Mouse (Mus musculus) midbrain, embryonic 13.5 days (tissue): ENCODE data around the gene Tbc1d4. TPM values are rescaled to one million over a fixed set of nuclear protein-coding genes. Genes with fewer than 3 reads are reported as not detected.

Experiments
- ATAC-seq: fragments of 200-750 bp; cut with Nextera tagmentation; 2 replicates; pipeline ENCODE4 v1.8.0; 2017; ENCODE audit warnings: mild to moderate bottlenecking, moderate TSS enrichment, moderate library complexity
- H3K27ac ChIP-seq: fragments of 300-500 bp; sonication (generic); 2 replicates; pipeline ENCODE4 v1.5.1; 2015; ENCODE audit warnings: inconsistent platforms, mild to moderate bottlenecking, moderate library complexity
- H3K27me3 ChIP-seq: fragments of 300-500 bp; sonication (generic); 2 replicates; pipeline ENCODE4 v1.6.1; 2015; ENCODE audit warnings: mild to moderate bottlenecking, inconsistent platforms
- H3K36me3 ChIP-seq: fragments of 300-500 bp; sonication (generic); 2 replicates; pipeline ENCODE4 v1.6.1; 2015; ENCODE audit warnings: mild to moderate bottlenecking, inconsistent platforms
- H3K4me1 ChIP-seq: fragments of 300-500 bp; sonication (generic); replicated peaks from 2 replicates; pipeline ENCODE4 v1.6.1; 2015; ENCODE audit warnings: inconsistent platforms
- H3K4me2 ChIP-seq: fragments of 300-500 bp; sonication (generic); replicated peaks from 2 replicates; pipeline ENCODE4 v1.6.1; 2015; ENCODE audit warnings: moderate library complexity, mild to moderate bottlenecking, inconsistent platforms
- H3K4me3 ChIP-seq: fragments of 300-500 bp; sonication (generic); replicated peaks from 2 replicates; pipeline ENCODE4 v1.5.1; 2015; ENCODE audit warnings: mild to moderate bottlenecking, inconsistent platforms
- H3K9ac ChIP-seq: fragments of 300-500 bp; sonication (generic); replicated peaks from 2 replicates; pipeline ENCODE4 v1.6.1; 2015; ENCODE audit warnings: mild to moderate bottlenecking, inconsistent platforms
- H3K9me3 ChIP-seq: fragments of 300-500 bp; sonication (generic); 2 replicates; pipeline ENCODE4 v1.6.1; 2016; ENCODE audit warnings: mild to moderate bottlenecking, inconsistent platforms
- WGBS: fragments of 180-500 bp; shearing (Covaris S2); methylation state at CpG from one replicate; pipeline ENCODE4 v1.1.7; 2015; 5-methylcytosine and 5-hydroxymethylcytosine counted together
- polyA plus RNA-seq: library from polyadenylated mRNA; unstranded; fragments of >200 nt; fragmentation: Nextera tagmentation; extraction: Ambion mirVana; gene quantifications from 2 replicates; pipeline ENCODE4 v1.2.1, GENCODE M21; 2015

Tbc1d4 gene
- polyA plus RNA-seq, 1 experiment from 2014 or later: 6.5 TPM

- no peak overlapping the region for H3K4me2 ChIP-seq
- H3K4me3 ChIP-seq: no peak overlapping the region
- no peaks in the 10 kb centered on the region for H3K36me3 ChIP-seq
- 87% methylated on average over 5 of the region's 5 CpGs for WGBS
- H3K27ac ChIP-seq: no peak overlapping the region
- 0 out of 2 replicates have a peak, but pooled peaks cover 5% of the 10 kb centered on the region for H3K4me1 ChIP-seq
- no peaks in the 10 kb centered on the region for H3K9me3 ChIP-seq
- no peak overlapping the region for H3K9ac ChIP-seq
- ATAC-seq: no peak
- H3K27me3 ChIP-seq: no peaks in the 10 kb centered on the region
These were observed 8.7 kb upstream of the Tbc1d4 start for GRCm38 (mm10) chr14:101617680-101618079.

GRCm38 (mm10) chr14:101616178-101616577, 7.2 kb upstream of the Tbc1d4 start:
- no peak overlapping the region for H3K4me3 ChIP-seq
- no peak overlapping the region for H3K4me2 ChIP-seq
- no peak overlapping the region for H3K9ac ChIP-seq
- H3K4me1 ChIP-seq: 0 out of 2 replicates have a peak, but pooled peaks cover 5% of the 10 kb centered on the region
- WGBS: 84% methylated on average over 9 of the region's 9 CpGs
- no peak for ATAC-seq
- H3K36me3 ChIP-seq: no peaks in the 10 kb centered on the region
- no peaks in the 10 kb centered on the region for H3K27me3 ChIP-seq
- H3K9me3 ChIP-seq: no peaks in the 10 kb centered on the region
- no peak overlapping the region for H3K27ac ChIP-seq

- Histone ChIP-seq H3K36me3 (no peaks in the 10 kb centered on the region), H3K4me2 (no peak overlapping the region), H3K9me3 (no peaks in the 10 kb centered on the region), H3K4me3 (no peak overlapping the region), H3K9ac (no peak overlapping the region), H3K27ac (no peak overlapping the region), H3K27me3 (0 out of 2 replicates have a peak, but pooled peaks cover 3% of the 10 kb centered on the region), H3K4me1 (0 out of 2 replicates have a peak, but pooled peaks cover 6% of the 10 kb centered on the region)
- ATAC-seq: no peak
- WGBS: 59% methylated on average over 1 of the region's 1 CpGs
These were observed 4.2 kb upstream of the Tbc1d4 start for GRCm38 (mm10) chr14:101613206-101613605.

GRCm38 (mm10) chr14:101610701-101611100, 1.7 kb upstream of the Tbc1d4 start:
- ATAC-seq: no peak
- Histone ChIP-seq H3K9me3 (no peaks in the 10 kb centered on the region), H3K27me3 (peaks cover 15% of the 10 kb centered on the region), H3K4me1 (peaks cover 16% of the 10 kb centered on the region), H3K4me2 (no peak overlapping the region), H3K9ac (no peak overlapping the region), H3K27ac (no peak overlapping the region), H3K36me3 (no peaks in the 10 kb centered on the region), H3K4me3 (no peak overlapping the region)
- 89% methylated on average over 10 of the region's 10 CpGs for WGBS

GRCm38 (mm10) chr14:101607631-101608518, 1.1 kb downstream of the Tbc1d4 start:
- WGBS: under 1% methylated on average over 61 of the region's 62 CpGs
- H3K9me3 ChIP-seq: no peaks in the 10 kb centered on the region
- peak overlapping the region; percentile 99 for H3K4me2 ChIP-seq
- H3K4me1 ChIP-seq: peaks cover 10% of the 10 kb centered on the region
- no peaks in the 10 kb centered on the region for H3K36me3 ChIP-seq
- H3K27me3 ChIP-seq: peaks cover 15% of the 10 kb centered on the region
- H3K4me3 ChIP-seq: peak overlapping the region; percentile 82
- no peak overlapping the region; the same call in 1 of the 2 replicates for H3K27ac ChIP-seq
- H3K9ac ChIP-seq: peak overlapping the region; percentile 74
- peak; percentile 76 for ATAC-seq

- ATAC-seq: no peak
These were observed 3.1 kb downstream of the Tbc1d4 start for GRCm38 (mm10) chr14:101605843-101606242.

GRCm38 (mm10) chr14:101602851-101603250, 6.1 kb downstream of the Tbc1d4 start:
- Histone ChIP-seq H3K4me1 (peaks cover 7% of the 10 kb centered on the region), H3K36me3 (no peaks in the 10 kb centered on the region), H3K9ac (no peak overlapping the region), H3K9me3 (no peaks in the 10 kb centered on the region), H3K27ac (no peak overlapping the region), H3K27me3 (peaks cover 9% of the 10 kb centered on the region), H3K4me3 (no peak overlapping the region), H3K4me2 (no peak overlapping the region)
- ATAC-seq: no peak
- 44% methylated on average over 3 of the region's 3 CpGs for WGBS

More at GRCm38 (mm10) chr14:101605843-101606242, 3.1 kb downstream of the Tbc1d4 start:
- Histone ChIP-seq H3K9me3 (no peaks in the 10 kb centered on the region), H3K4me1 (peaks cover 10% of the 10 kb centered on the region), H3K9ac (no peak overlapping the region), H3K36me3 (no peaks in the 10 kb centered on the region), H3K4me3 (no peak overlapping the region), H3K27me3 (peaks cover 15% of the 10 kb centered on the region), H3K27ac (no peak overlapping the region), H3K4me2 (no peak overlapping the region)
- WGBS: 59% methylated on average over 2 of the region's 2 CpGs

- Histone ChIP-seq H3K9ac (no peak overlapping the region), H3K4me2 (no peak overlapping the region), H3K4me1 (no peaks in the 10 kb centered on the region), H3K4me3 (no peak overlapping the region), H3K27me3 (no peaks in the 10 kb centered on the region), H3K27ac (no peak overlapping the region), H3K36me3 (no peaks in the 10 kb centered on the region), H3K9me3 (no peaks in the 10 kb centered on the region)
- 0 out of 2 replicates have a peak, but pooled peaks have one; percentile 24 for ATAC-seq
- 89% methylated on average over 11 of the region's 14 CpGs for WGBS
These were observed 11.8 kb downstream of the Tbc1d4 start for GRCm38 (mm10) chr14:101597096-101597715.

- Histone ChIP-seq H3K9ac (no peak overlapping the region), H3K9me3 (no peaks in the 10 kb centered on the region), H3K36me3 (no peaks in the 10 kb centered on the region), H3K4me2 (no peak overlapping the region), H3K27me3 (no peaks in the 10 kb centered on the region), H3K4me3 (no peak overlapping the region), H3K4me1 (no peaks in the 10 kb centered on the region), H3K27ac (no peak overlapping the region)
- ATAC-seq: no peak
- WGBS: 95% methylated on average over 9 of the region's 9 CpGs
These were observed 12.3 kb downstream of the Tbc1d4 start for GRCm38 (mm10) chr14:101596691-101597090.

GRCm38 (mm10) chr14:101595301-101596080, 13.5 kb downstream of the Tbc1d4 start:
- Histone ChIP-seq H3K27ac (no peak overlapping the region), H3K36me3 (no peaks in the 10 kb centered on the region), H3K9me3 (no peaks in the 10 kb centered on the region), H3K9ac (no peak overlapping the region), H3K4me2 (no peak overlapping the region), H3K27me3 (no peaks in the 10 kb centered on the region), H3K4me3 (no peak overlapping the region), H3K4me1 (no peaks in the 10 kb centered on the region; the same call in 1 of the 2 replicates)
- ATAC-seq: no peak
- 95% methylated on average over 13 of the region's 13 CpGs for WGBS

GRCm38 (mm10) chr14:101594001-101594400, 15.0 kb downstream of the Tbc1d4 start:
- no peaks in the 10 kb centered on the region for H3K27me3 ChIP-seq
- no peak overlapping the region for H3K4me3 ChIP-seq
- H3K4me1 ChIP-seq: no peaks in the 10 kb centered on the region; the same call in 1 of the 2 replicates
- no peak overlapping the region for H3K27ac ChIP-seq
- no peak overlapping the region for H3K9ac ChIP-seq
- H3K4me2 ChIP-seq: no peak overlapping the region
- ATAC-seq: no peak
- no peaks in the 10 kb centered on the region for H3K36me3 ChIP-seq
- no peaks in the 10 kb centered on the region for H3K9me3 ChIP-seq
- WGBS: 86% methylated on average over 5 of the region's 5 CpGs
